Mouse (Mus musculus) megakaryocyte-erythroid progenitor cell, adult 5 weeks (primary cell): ENCODE data around the gene Hyal5. TPM values are rescaled to one million over a fixed set of nuclear protein-coding genes. Genes with fewer than 3 reads are reported as not detected.

Source experiments
- polyA plus RNA-seq: library from polyadenylated mRNA; stranded (reverse); fragments of >175 nt; gene quantifications from 2 replicates; pipeline ENCODE4 v1.2.3, GENCODE M21; 2012

Gene Hyal5
- not detected in 2 replicates for polyA plus RNA-seq

DNA sequence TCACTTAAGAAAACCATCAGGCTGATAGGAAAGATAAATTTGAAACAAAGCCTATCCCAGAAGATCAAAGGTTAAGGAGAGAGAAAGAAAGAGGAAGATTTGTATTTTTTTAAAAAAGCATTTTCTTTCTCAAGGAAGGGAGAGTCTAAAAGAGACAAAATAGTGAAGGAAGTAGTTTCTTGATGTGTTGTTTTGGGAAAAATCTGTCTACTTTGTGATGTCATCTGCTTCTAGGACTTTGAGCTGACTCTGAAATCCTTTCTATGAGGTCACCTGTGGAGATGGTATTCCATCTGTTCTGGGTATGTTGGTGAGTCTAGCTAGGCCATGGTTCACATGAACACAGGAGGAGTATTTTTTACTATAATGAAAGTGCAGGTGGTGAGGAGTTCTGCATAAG, at the start of gene Hyal5:
Gene Hyal5, plus strand, starts transcription at position 301 of the 400 bp plus-strand sequence.

Other genes starting within 250 kb of the Hyal5 start
- gene Wasl, start 193.0 kb upstream of the Hyal5 start, polyA plus RNA-seq, result 42.8 and 61.2 TPM in 2 replicates
- gene Hyal6, start 124.8 kb upstream of the Hyal5 start, polyA plus RNA-seq, result not detected in 2 replicates
- gene Hyal4, start 109.7 kb upstream of the Hyal5 start, polyA plus RNA-seq, result not detected in 2 replicates
- gene Spam1, start 66.8 kb upstream of the Hyal5 start, polyA plus RNA-seq, result not detected in 2 replicates
- not detected in 2 replicates for gene Tmem229a, start 98.3 kb downstream of the Hyal5 start, polyA plus RNA-seq